Mouse (Mus musculus): ENCODE results near the gene Rpusd4.

DNA sequence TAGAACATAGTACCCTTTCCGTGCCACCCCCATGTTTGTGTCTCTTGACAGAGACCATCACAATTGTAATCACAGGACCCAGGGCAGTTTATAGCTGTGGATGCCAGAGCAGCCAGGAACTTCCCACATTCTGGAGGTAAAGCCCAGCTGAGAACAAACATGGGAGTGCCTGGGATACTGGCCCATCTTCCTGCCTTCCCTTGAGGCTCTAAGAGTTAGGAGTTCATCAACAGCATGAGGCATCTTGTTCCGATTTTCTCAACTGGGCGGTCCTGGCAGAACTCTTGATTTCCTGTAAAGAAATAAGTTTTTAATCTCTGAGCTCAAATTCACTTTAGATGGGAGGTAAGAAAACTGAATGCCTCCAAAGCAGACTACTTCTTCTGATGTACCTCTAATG, 34.5 kb downstream of the Rpusd4 start:
- TF ChIP-seq CTCF (IDR thresholded peaks at IDR 0.05; ENCODE audit: low read depth): no peak
- no peak for TF ChIP-seq EP300 (IDR thresholded peaks at IDR 0.05; ENCODE audit: low read depth)
